Mouse (Mus musculus) lung, postnatal 0 days (tissue): ENCODE results near the gene Hs3st6.
A peak's percentile ranks its signal among the peaks of the same experiment; 100 is the strongest.

Experiments
- CTCF ChIP-seq: IDR thresholded peaks from 2 replicates; pipeline ENCODE4 v1.5.1; 2016; ENCODE audit warnings: antibody characterized with exemption, mild to moderate bottlenecking
- EP300 ChIP-seq: IDR thresholded peaks from 2 replicates; pipeline ENCODE4 v1.6.1; 2016; ENCODE audit warnings: antibody characterized with exemption, mild to moderate bottlenecking, control low read depth

- TF ChIP-seq EP300: peak; percentile 20; the same call in 1 of the 2 replicates
- no peak for TF ChIP-seq CTCF
Measured at GRCm38 (mm10) chr17:24736330-24737051, 16.3 kb upstream of the Hs3st6 start, which contains the start of gene Msrb1.
